Mouse (Mus musculus) common myeloid progenitor, adult 5-6 weeks (primary cell): ENCODE measurements around the gene Cideb. TPM values are rescaled to one million over a fixed set of nuclear protein-coding genes. Genes with fewer than 3 reads are reported as not detected.
A peak's percentile ranks its signal among the peaks of the same experiment; 100 is the strongest.

Experiments
- ATAC-seq: replicated peaks from 2 replicates; pipeline ENCODE4 v1.8.0; 2016; ENCODE audit warnings: low read depth, mild to moderate bottlenecking, moderate TSS enrichment, inconsistent platforms; ENCODE audit not compliant: poor library complexity, severe bottlenecking
- total RNA-seq: library from RNA; stranded (forward); fragments of 200-1000, 187-1606 nt; gene quantifications from 2 replicates; pipeline ENCODE4 v1.2.3, GENCODE M21; 2017

The Cideb gene
- total RNA-seq, 1 experiment from 2014 or later: 0.14 TPM

- ATAC-seq: peak; percentile 12; the same call in 1 of the 2 replicates
Measured at GRCm38 (mm10) chr14:55727889-55728685, 30.2 kb downstream of the Cideb start.

- ATAC-seq: no peak
Measured at GRCm38 (mm10) chr14:55726261-55726660, 32.0 kb downstream of the Cideb start.

- peak; percentile 78 for ATAC-seq
Measured at GRCm38 (mm10) chr14:55724411-55724871, 33.8 kb downstream of the Cideb start.

- no peak for ATAC-seq
Measured at GRCm38 (mm10) chr14:55723433-55723832, 34.8 kb downstream of the Cideb start.

GRCm38 (mm10) chr14:55722438-55722945 lies 35.8 kb downstream of the Cideb start:
- ATAC-seq: no peak

GRCm38 (mm10) chr14:55721700-55722437 lies 36.4 kb downstream of the Cideb start, which contains the start of gene Rabggta:
Rabggta (minus strand) TSS chr14:55722263.
- peak; percentile 63 for ATAC-seq

GRCm38 (mm10) chr14:55721076-55721475 lies 37.2 kb downstream of the Cideb start:
- no peak for ATAC-seq

- no peak for ATAC-seq
Measured at GRCm38 (mm10) chr14:55720666-55721065, 37.6 kb downstream of the Cideb start.

- no peak for ATAC-seq
Measured at GRCm38 (mm10) chr14:55719737-55720136, 38.5 kb downstream of the Cideb start.

- no peak for ATAC-seq
Measured at GRCm38 (mm10) chr14:55716884-55717283, 41.4 kb downstream of the Cideb start.

GRCm38 (mm10) chr14:55716271-55716670 lies 42.0 kb downstream of the Cideb start:
- no peak for ATAC-seq

GRCm38 (mm10) chr14:55714893-55715292 lies 43.4 kb downstream of the Cideb start:
- ATAC-seq: 0 out of 2 replicates have a peak, but pooled peaks have one; percentile 6

GRCm38 (mm10) chr14:55713729-55714122 lies 44.5 kb downstream of the Cideb start, which contains the start of gene Tgm1:
Tgm1 (minus strand) TSS chr14:55713926.
- no peak; the same call in none of the 2 replicates for ATAC-seq

- ATAC-seq: peak; percentile 90
Measured at GRCm38 (mm10) chr14:55713007-55713728, 45.1 kb downstream of the Cideb start.

- ATAC-seq: no peak
Measured at GRCm38 (mm10) chr14:55711786-55712185, 46.5 kb downstream of the Cideb start.

- no peak for ATAC-seq
Measured at GRCm38 (mm10) chr14:55709509-55709908, 48.7 kb downstream of the Cideb start.

GRCm38 (mm10) chr14:55707397-55707796 lies 50.9 kb downstream of the Cideb start:
- no peak for ATAC-seq

- no peak for ATAC-seq
Measured at GRCm38 (mm10) chr14:55706051-55706600, 52.1 kb downstream of the Cideb start.
